Mouse (Mus musculus) bone marrow, adult 2 months (tissue): ENCODE results near the gene Atp11a. TPM values are rescaled to one million over a fixed set of nuclear protein-coding genes. Genes with fewer than 3 reads are reported as not detected.

ENCODE experiments used
- H3K27ac ChIP-seq: fragments of 200-500 bp; 2 replicates; pipeline ENCODE4 v1.5.1; 2012; ENCODE audit warnings: low read depth, mild to moderate bottlenecking, control low read depth, inconsistent platforms, low read length; ENCODE audit not compliant: control insufficient read depth, poor library complexity, insufficient read depth
- H3K4me1 ChIP-seq: fragments of 200-500 bp; 2 replicates; pipeline ENCODE4 v1.6.1; 2011; ENCODE audit warnings: low read length; ENCODE audit not compliant: control insufficient read depth, insufficient read depth
- H3K4me3 ChIP-seq: fragments of 200-500 bp; replicated peaks from 2 replicates; pipeline ENCODE3; 2011; ENCODE audit warnings: mild to moderate bottlenecking, low read depth, low read length, control low read depth; ENCODE audit not compliant: control insufficient read depth
- CTCF ChIP-seq: fragments of 200-500 bp; IDR thresholded peaks from 2 replicates; pipeline ENCODE4 v1.5.1; 2011; ENCODE audit warnings: low read length, control low read depth; ENCODE audit not compliant: control insufficient read depth, insufficient read depth
- POLR2A ChIP-seq: fragments of 200-500 bp; IDR thresholded peaks from 2 replicates; pipeline ENCODE4 v1.6.1; 2011; ENCODE audit warnings: low read depth, mild to moderate bottlenecking, control low read depth, low read length, borderline replicate concordance; ENCODE audit not compliant: control insufficient read depth
- WGBS: fragments of 180-500 bp; shearing (Covaris S2); methylation state at CpG from one replicate; pipeline ENCODE4 v1.1.7; 2018; 5-methylcytosine and 5-hydroxymethylcytosine counted together
- polyA plus RNA-seq: library from polyadenylated mRNA; stranded (reverse); fragments of >200 nt; gene quantifications from 2 replicates; pipeline ENCODE4 v1.2.4, GENCODE M21; 2011; ENCODE audit warnings: low replicate concordance; ENCODE audit not compliant: missing spikeins, insufficient read depth, insufficient read length

Gene Atp11a
- polyA plus RNA-seq, 1 experiment: 28.4 TPM

DNA sequence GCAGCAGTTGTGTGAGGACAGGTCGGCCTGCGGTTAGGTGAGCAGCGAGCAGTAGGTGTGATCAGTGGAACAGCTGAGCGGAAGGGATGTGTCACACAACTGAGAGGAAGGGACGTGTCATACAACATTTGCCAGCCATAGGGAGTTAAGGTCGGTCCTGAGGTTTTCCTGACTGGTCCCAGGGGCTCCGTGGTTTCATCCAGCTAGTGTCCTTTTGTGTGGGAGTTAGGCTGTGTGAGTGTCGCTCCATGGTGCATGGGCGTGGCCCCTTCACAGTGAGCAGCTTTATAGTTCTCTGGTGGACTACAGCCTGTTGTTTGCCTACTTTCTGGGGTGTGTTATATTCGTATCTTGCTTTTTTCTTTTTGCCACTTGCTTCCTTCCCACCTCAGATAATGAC, 94.4 kb downstream of the Atp11a start:
- H3K27ac ChIP-seq: no peak overlapping the region
- H3K4me1 ChIP-seq: no peaks in the 10 kb centered on the region
- no peak overlapping the region for H3K4me3 ChIP-seq
- TF ChIP-seq POLR2A (no peak), CTCF (no peak)
- WGBS: 81% methylated on average over 10 of the region's 10 CpGs

DNA sequence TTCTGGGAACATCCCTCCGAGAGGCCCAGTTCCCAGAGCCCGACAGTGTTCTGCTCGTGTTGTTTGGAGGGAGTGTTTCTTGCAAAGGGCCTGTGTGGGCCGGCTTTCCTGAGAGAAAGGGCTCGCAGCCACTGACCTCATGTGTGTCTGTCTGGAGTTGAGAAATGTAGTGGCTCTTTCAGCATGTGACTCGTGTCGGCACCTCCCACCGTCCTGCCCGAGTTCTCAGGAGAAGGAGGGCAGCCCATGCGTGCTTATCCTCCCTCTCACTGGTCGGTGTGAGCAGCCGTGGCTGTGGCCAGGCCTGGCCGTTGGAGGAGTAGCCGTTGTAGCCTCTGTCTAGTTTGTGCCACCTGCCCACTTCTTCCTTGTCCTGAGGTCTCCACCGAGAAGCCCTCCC, 99.2 kb downstream of the Atp11a start:
- H3K27ac ChIP-seq: no peak overlapping the region
- TF ChIP-seq CTCF: no peak
- no peaks in the 10 kb centered on the region for H3K4me1 ChIP-seq
- 83% methylated on average over 15 of the region's 15 CpGs for WGBS
- H3K4me3 ChIP-seq: no peak overlapping the region

DNA sequence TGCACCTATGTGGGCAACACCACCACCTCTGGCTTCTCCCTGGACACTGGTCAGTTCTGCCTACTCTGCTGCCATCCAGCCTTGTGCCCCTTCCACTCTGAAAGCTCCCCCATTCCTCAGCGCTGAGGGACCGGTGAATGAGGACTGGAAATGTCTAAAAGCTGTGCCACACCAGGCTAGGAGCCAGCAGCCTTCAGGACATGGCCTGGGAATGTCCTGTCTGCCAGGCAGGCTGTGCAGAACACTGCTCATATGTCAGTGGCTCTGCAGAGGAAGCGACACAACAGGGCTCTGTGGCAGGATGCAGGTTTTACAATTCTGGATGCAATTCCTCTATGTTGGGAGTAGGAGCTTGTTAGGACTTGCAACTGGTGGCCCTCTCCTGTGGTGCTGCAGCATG, 106.2 kb downstream of the Atp11a start:
- no peak overlapping the region for H3K27ac ChIP-seq
- no peak for TF ChIP-seq POLR2A
- TF ChIP-seq CTCF: no peak
- H3K4me1 ChIP-seq: 0 out of 2 replicates have a peak, but pooled peaks cover 1% of the 10 kb centered on the region
- 85% methylated on average over 3 of the region's 3 CpGs for WGBS
- H3K4me3 ChIP-seq: no peak overlapping the region

DNA sequence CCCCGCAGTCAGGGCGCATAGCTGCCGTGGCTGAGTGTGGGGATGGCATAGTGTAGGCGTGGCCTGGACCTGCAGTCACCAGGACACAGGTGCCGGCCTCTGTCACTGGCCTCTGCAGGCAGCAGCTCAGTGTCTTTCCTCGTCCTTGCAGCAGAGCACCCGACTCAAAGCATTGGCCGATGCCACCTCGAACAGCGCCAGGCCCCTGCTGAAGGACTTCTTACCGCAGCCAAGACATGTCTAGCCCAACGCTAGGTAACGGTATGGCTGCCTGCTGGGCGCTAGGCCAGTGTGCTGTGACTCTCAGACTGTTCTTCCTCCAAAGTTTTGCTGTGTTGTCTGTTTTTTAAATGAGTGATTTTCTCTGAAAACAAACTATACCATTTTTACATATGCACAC, 106.8 kb downstream of the Atp11a start:
- Histone ChIP-seq H3K27ac (no peak overlapping the region), H3K4me1 (0 out of 2 replicates have a peak, but pooled peaks cover 1% of the 10 kb centered on the region), H3K4me3 (no peak overlapping the region)
- 89% methylated on average over 14 of the region's 14 CpGs for WGBS
- TF ChIP-seq CTCF (no peak), POLR2A (no peak)

DNA sequence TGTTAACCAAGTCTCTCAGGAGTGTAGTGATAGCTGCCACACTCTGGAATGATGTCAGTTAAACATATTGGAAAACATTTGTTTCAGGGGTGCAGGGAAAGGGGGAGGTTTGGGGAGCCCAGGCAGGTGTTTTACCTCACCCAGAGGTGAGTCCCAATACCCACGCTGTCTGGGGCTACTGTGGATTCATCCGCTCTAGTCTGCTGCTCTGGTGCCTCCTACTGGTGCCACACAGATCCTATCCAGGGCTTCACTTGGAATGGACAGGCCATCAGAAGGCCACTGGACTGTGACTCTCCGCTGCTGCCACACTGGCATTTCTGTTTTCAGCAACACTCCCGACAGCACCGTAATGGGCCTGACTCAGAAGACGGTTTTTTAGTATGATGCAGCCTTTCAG, 109.0 kb downstream of the Atp11a start:
- no peak overlapping the region for H3K27ac ChIP-seq
- WGBS: 85% methylated on average over 6 of the region's 6 CpGs
- TF ChIP-seq CTCF: no peak
- TF ChIP-seq POLR2A: no peak

DNA sequence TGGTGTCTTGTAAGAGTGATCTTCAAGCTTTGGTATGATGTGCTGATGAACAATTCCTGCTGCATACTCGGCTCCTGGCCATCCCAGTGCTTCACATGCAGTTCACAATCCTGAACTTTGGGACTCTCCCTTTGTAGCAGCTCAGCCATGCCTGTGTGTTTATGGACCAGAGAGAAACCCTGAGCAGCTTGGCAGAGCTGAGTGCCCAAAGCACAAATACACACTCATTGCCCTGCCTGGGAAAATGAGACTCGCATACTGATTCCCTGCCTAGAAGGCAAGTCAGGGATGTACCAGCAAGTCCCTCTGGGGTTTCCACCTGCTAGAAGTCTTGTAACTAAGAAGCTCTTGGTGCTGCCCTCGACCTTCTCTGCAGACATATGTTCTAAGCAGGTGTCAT, 112.8 kb downstream of the Atp11a start:
- WGBS: 69% methylated on average over 3 of the region's 3 CpGs
- no peak for TF ChIP-seq CTCF
- no peak overlapping the region for H3K27ac ChIP-seq

More for the DNA sequence above, 109.0 kb downstream of the Atp11a start:
- no peak overlapping the region for H3K4me3 ChIP-seq
- H3K4me1 ChIP-seq: 0 out of 2 replicates have a peak, but pooled peaks cover 1% of the 10 kb centered on the region

DNA sequence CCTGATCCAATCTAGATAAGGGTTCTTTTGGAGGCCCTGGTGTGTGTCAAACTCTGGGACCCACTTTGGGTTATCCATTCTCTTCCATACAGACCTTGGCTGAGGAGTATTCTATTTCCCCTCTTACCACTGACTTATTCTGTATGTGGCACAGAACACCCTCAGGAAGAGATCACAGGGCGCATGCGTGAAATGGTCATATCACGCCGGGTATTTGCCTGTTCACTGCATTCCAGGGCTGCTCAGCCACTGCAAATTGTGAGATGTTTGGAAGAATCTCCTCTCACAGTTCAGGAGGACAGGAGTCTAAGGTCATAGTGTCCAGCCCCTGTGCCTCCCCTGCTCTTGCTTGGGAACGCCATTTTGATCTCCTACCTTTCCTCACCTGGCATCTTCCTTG, 113.8 kb downstream of the Atp11a start:
- no peak overlapping the region for H3K4me3 ChIP-seq
- no peak overlapping the region for H3K27ac ChIP-seq
- TF ChIP-seq POLR2A (no peak), CTCF (no peak)
- WGBS: 87% methylated on average over 5 of the region's 5 CpGs
- peaks cover 1% of the 10 kb centered on the region; the same call in 1 of the 2 replicates for H3K4me1 ChIP-seq

More for the DNA sequence above, 112.8 kb downstream of the Atp11a start:
- no peak overlapping the region for H3K4me3 ChIP-seq
- peaks cover 1% of the 10 kb centered on the region; the same call in 1 of the 2 replicates for H3K4me1 ChIP-seq

DNA sequence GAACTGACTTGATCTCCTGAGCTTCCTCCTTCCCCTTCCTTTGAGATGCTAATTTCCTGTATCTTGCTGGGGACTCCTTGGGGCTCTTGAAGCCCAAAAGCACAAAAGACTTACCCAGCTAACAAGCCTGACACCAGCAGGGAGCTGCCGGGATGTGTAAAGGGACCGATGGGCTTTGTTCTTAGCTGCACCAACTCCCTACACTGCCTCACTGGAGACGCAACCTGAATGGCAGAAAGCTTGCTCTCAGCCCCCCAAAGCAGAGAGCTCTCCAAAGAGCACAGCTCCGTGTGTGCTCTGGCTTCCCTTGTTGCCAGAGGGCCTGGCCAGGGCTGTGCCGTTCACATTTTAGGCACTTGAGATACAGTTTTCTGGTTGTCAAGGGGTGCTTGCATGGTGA, 114.6 kb downstream of the Atp11a start:
- WGBS: 58% methylated on average over 5 of the region's 5 CpGs
- H3K4me1 ChIP-seq: peaks cover 1% of the 10 kb centered on the region; the same call in 1 of the 2 replicates
- no peak overlapping the region for H3K4me3 ChIP-seq
- TF ChIP-seq POLR2A (no peak), CTCF (no peak)
- no peak overlapping the region for H3K27ac ChIP-seq

DNA sequence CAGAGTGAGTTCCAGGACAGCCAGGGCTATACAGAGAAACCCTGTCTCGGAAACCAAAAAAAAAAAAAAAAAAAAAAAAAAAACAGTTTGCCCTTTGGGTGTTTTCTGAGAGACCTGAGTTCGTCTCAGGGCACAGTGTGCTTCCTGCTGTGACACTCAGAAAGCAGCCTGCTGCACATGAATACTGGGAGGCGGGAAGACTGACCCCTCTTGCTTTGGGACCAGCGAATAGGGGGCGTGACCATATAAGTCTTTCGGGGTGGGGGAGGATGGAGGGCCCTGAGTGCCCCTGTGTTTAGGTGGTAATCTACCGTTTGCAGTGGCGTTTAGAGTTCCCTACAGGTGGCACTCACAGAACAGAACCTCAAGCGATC, 116.2 kb downstream of the Atp11a start:
- TF ChIP-seq CTCF: no peak
- TF ChIP-seq POLR2A: no peak
- Histone ChIP-seq H3K4me3 (peak overlapping the region; percentile 19), H3K27ac (no peak overlapping the region), H3K4me1 (no peaks in the 10 kb centered on the region; the same call in 1 of the 2 replicates)
- 4% methylated on average over 9 of the region's 9 CpGs for whole genome bisulfite sequencing
